Mouse (Mus musculus) liver, postnatal 0 days (tissue): ENCODE data around the gene Gpr132.

Experiments
- CTCF ChIP-seq: sonication (generic); IDR thresholded peaks from 2 replicates; pipeline ENCODE4 v1.5.1; 2016; ENCODE audit warnings: antibody characterized with exemption, low read depth
- EP300 ChIP-seq: IDR thresholded peaks from 2 replicates; pipeline ENCODE4 v1.6.1; 2016; ENCODE audit warnings: antibody characterized with exemption, low read depth, mild to moderate bottlenecking

GRCm38 (mm10) chr12:112861911-112862321 is 6.1 kb downstream of the Gpr132 start:
- no peak for TF ChIP-seq EP300
- TF ChIP-seq CTCF: no peak
